Mouse (Mus musculus): ENCODE data around the gene Ncan.

Gene Ncan

GRCm38 (mm10) chr8:70120667-70121066, at the start of gene Ncan:
Gene Ncan, minus strand, starts transcription at chr8:70120873.
- peak; percentile 53 for DNase-seq

- DNase-seq, result no peak
Observed at GRCm38 (mm10) chr8:70170116-70170515, 49.4 kb upstream of the Ncan start.

GRCm38 (mm10) chr8:70166504-70167110, 45.9 kb upstream of the Ncan start:
- peak; percentile 78 for DNase-seq

DNA sequence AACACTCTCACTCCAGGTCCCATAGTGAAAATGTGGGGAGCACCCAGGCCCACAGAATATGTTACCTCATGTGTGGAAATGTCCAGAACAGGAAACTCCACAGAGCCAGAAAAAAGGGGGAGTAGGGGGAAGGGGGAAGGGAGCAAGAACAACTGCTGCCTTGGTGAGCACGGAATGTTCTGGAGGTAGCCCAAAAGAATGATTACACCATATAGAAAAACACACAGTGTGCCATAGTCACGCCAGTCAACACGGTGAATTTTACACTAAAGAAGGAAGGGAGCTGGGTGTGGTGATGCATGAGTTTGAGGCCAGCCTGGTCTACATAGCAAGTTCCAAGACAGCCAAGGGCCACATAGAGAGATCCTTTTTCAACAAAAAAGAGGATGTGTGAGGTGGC, 42.6 kb upstream of the Ncan start:
- no peak for DNase-seq

DNA sequence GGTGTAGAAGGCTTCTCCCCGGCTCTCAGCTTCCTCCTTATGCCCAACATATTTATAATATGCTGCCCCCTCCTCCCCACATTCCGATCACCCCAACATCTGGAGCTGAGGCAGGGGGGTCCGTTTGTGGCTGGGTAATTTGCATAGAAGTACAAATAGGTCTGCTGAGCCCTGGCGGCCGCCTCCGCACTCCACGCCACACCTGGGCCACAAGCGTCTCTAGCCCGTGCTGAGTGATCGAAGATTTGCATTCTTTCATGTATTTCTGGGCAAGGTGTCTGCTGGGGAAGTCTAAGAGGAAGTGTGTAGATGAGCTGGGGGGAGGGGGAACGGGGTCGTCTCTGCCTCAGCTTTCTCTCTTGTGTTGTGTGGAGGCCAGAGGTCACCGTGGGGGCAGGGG, 39.3 kb upstream of the Ncan start:
- no peak for DNase-seq

- no peak for DNase-seq
Observed at GRCm38 (mm10) chr8:70159211-70159610, 38.5 kb upstream of the Ncan start.

DNA sequence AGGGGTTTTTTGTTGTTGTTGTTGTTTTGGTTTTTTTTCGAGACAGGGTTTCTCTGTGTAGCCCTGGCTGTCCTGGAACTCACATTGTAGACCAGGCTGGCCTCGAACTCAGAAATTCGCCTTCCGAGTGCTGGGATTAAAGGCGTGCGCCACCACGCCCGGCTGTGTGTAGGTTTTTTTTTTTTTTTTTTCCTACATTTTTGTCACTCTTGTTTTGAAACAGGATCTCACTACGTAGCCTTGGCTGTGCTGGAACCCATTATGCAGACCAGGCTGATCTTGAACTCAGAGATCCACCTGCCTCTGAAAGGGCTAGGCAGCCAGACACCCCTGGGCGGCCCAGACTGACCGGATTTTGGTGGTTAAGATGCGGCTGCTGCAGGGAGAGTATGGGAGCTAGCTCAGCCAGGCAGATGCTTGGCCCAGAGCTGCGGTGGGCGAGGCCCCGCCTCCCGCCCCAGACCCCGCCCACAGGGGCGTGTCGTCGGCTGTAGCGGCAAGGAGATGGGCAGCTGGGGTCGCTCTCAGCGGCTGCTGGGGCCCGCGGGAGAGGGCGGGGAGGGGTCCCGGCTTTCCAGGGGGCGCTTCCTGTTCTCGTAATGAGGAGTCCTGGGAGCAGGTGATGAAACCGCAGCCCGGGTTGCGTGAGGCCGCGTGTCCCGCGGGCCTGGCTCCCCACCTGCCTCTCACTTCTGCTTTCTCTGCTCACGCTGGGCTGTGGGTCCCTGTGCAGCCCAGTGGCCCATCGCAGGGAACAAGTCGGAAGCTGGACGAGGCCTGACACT, 37.6 kb upstream of the Ncan start:
- DNase-seq, result peak; percentile 83

- no peak for DNase-seq
Observed at GRCm38 (mm10) chr8:70157240-70157800, 36.6 kb upstream of the Ncan start.

DNA sequence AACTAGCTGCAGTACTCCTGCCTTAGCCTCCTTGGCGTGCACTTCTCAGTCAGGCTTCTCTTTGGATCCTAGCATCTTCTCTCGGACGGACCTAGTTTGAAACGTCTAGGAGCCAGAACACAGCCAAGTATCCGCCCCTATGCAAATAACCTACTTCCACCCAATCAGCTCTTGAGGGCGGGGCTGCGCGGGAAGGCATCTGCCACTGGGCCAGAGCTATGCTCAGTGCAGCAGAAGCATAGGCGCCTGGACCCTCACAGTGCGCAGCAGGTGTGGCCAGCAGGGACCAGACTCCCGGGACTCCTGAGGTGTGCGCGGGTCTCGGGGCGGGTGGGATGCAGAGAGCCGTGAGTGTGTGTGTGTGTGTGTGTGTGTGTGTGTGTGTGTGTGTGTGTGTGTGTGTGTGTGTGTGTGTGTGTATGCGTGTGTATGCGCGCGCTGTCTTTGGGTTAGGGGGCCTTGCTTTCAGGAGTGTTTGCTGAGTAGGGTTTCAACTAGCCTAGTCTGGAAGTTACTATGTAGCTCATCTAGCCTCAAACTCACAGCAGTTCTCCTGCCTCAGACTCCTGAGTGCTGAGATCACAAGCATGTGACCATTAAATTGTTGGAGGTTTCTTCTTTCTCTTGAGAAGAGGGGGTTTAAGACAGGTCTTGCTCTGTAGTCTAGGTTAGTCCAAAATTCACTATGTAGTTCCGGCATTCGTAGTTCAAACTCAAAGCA, 32.0 kb upstream of the Ncan start:
- DNase-seq, result peak; percentile 91

DNA sequence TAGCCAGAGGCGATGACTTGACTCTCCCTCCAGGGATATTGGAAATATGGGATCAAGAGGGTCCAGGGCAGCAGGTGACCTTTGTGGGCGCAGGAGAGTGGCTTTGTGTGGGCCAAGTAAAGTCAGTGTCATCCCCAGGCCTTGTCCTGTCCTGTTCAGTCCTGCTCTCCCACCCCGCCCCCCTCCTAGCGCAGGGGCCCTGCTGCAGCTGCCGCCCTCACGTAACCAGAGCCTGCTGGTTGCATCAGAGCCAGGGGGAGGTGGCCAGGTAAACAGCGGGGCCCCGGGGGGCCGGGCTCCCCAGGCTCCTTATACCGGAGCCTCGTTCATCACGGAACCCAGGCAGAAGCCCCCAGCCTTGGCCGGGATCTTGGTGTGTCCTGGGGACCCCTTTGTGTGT, 29.5 kb upstream of the Ncan start:
- DNase-seq, result no peak

GRCm38 (mm10) chr8:70147678-70148607, 27.3 kb upstream of the Ncan start:
- no peak for DNase-seq

- DNase-seq, result no peak
Observed at GRCm38 (mm10) chr8:70139981-70140380, 19.3 kb upstream of the Ncan start.

DNA sequence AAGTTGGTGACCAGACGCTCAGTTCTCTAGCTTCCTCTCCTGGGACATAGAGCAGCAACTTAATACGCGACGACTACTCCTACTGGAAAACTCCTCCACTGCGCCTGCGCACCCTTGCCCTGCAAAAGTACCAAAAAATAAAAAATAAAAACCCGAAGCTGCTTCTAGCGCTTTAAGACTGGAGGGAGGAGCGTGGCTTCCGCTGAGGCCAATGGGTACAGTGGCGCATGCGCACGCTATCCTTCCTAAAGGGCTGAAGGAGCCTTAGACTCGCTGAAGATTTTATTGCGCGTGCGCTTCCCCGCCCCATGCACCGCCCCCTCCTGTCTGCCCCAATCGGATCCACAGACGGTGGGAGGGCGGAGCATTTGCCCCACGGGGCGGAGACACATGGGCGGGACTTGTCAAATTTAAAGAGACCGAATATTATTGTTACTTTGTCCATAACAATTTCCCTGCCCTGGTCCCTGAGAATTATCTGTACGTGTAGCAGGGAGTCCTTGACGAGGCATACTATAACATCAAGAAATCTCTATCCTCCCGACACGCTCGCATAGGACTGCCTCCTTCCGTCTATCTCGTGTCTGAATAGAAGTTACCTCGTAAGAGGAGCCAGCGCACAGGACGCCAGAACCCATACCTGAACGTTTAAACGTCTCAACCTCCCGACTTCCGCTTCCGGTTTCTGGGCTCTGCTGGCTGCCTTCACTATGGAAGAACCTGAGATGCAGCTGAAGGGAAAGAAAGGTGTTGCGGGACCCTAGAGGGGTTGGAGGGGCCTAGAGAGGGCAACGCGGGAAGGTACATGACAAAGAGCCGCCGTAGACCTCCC, 18.6 kb upstream of the Ncan start, which contains the start of the genes Rfxank, Borcs8 and Mef2b:
Gene Rfxank, minus strand, starts transcription at position 129 of the 832 bp plus-strand sequence.
Gene Borcs8, plus strand, starts transcription at position 474 of the 832 bp plus-strand sequence.
Gene Mef2b, plus strand, starts transcription at position 686 of the 832 bp plus-strand sequence.
- DNase-seq, result peak; percentile 100

- no peak for DNase-seq
Observed at GRCm38 (mm10) chr8:70137890-70138289, 17.2 kb upstream of the Ncan start.

- DNase-seq, result no peak
Observed at GRCm38 (mm10) chr8:70136591-70136990, 15.9 kb upstream of the Ncan start.

- no peak for DNase-seq
Observed at GRCm38 (mm10) chr8:70134931-70135330, 14.3 kb upstream of the Ncan start.

DNA sequence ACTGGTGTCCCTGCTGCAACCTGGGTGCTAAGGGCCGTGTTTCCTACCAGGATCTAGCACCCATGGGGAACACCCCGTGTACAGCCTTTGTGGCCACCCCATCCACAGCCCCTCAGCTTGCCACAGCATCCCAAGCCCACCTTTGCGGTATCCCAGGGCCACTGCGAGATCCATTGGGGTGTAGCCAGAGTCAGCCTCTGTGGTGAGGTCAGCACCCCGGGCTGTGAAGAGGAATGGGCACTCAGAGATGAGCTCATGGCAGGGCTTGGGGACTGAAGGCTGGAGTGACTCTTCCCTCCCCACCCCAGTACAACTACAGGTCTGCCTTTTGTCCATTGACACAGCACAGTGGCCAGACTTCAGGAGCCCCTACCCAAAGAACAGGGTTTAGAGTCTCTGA, 13.4 kb upstream of the Ncan start:
- no peak for DNase-seq

- DNase-seq, result peak; percentile 90
Observed at GRCm38 (mm10) chr8:70131166-70131883, 10.7 kb upstream of the Ncan start, which contains the start of gene Nr2c2ap. Gene Nr2c2ap, plus strand, starts transcription at chr8:70131333.

- no peak for DNase-seq
Observed at GRCm38 (mm10) chr8:70130066-70130465, 9.4 kb upstream of the Ncan start.

DNA sequence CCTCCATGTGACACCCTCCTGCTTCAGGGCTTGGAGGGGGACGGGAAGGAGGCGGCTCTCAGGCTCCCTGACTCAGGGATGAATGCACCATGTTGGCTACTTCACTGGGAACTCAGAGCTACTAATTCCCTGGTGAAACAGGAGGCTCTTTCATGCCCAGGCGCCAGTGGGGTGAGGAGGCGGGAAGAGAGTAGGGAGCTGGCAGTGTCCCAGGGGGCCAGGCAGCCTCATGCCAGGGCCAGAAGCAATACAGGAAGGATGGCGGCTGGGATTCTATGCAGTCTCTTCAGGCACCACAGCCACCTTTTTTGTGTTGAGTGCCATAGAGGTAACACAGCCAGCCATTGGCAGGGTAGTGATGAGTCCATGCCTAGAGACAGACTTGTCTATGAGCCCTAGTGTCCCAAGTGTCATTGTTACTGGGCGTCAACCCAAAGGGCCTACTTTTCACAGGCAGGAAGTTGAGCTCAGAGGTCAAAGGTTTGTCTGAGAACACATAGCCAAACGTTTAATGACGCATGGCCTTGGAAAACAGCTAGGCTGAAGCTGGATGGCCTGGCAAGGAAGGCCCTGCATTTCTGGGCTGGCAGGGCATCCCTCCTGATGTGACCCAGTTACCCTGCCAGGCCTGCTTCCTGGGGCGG, 8.8 kb upstream of the Ncan start:
- peak; percentile 70 for DNase-seq
